Mouse (Mus musculus) limb, embryonic 14.5 days (tissue): ENCODE measurements around the gene Fam19a5. TPM values are rescaled to one million over a fixed set of nuclear protein-coding genes. Genes with fewer than 3 reads are reported as not detected.

Experiments used
- ATAC-seq: fragments of 200-750 bp; cut with Nextera tagmentation; 2 replicates; pipeline ENCODE4 v1.8.0; 2017; ENCODE audit warnings: low read depth, moderate number of reproducible peaks, moderate TSS enrichment; ENCODE audit not compliant: low FRiP score
- DNase-seq: peaks from one replicate; pipeline ENCODE4 v3.0.0-alpha.2; 2015; ENCODE audit warnings: low spot score
- H3K27ac ChIP-seq: fragments of 300-500 bp; sonication (generic); replicated peaks from 2 replicates; pipeline ENCODE4 v1.5.1; 2014; ENCODE audit warnings: low read depth, mild to moderate bottlenecking, low read length, moderate library complexity, mixed read lengths
- H3K27me3 ChIP-seq: fragments of 300-500 bp; sonication (generic); 2 replicates; pipeline ENCODE4 v1.6.1; 2014; ENCODE audit warnings: low read length, mixed read lengths; ENCODE audit not compliant: control insufficient read depth, insufficient read depth
- H3K36me3 ChIP-seq: fragments of 300-500 bp; sonication (generic); 2 replicates; pipeline ENCODE4 v1.6.1; 2014; ENCODE audit warnings: mild to moderate bottlenecking, low read length, moderate library complexity, mixed read lengths; ENCODE audit not compliant: control insufficient read depth, insufficient read depth
- H3K4me1 ChIP-seq: fragments of 300-500 bp; sonication (generic); 2 replicates; pipeline ENCODE4 v1.6.1; 2014; ENCODE audit warnings: antibody characterized with exemption, low read length, mixed read lengths; ENCODE audit not compliant: control insufficient read depth, insufficient read depth
- H3K4me2 ChIP-seq: fragments of 300-500 bp; sonication (generic); replicated peaks from 2 replicates; pipeline ENCODE4 v1.6.1; 2014; ENCODE audit warnings: low read depth, mild to moderate bottlenecking, low read length, moderate library complexity; ENCODE audit not compliant: severe bottlenecking
- H3K4me3 ChIP-seq: fragments of 300-500 bp; sonication (generic); replicated peaks from 2 replicates; pipeline ENCODE4 v1.5.1; 2014; ENCODE audit warnings: low read length
- H3K9ac ChIP-seq: fragments of 300-500 bp; sonication (generic); 2 replicates; pipeline ENCODE4 v1.6.1; 2014; ENCODE audit warnings: mild to moderate bottlenecking, low read depth, low read length, moderate library complexity; ENCODE audit not compliant: severe bottlenecking
- H3K9me3 ChIP-seq: fragments of 300-500 bp; sonication (generic); 2 replicates; pipeline ENCODE4 v1.6.1; 2016; ENCODE audit warnings: low read length; ENCODE audit not compliant: control insufficient read depth
- POLR2A ChIP-seq: fragments of 200-500 bp; IDR thresholded peaks from 2 replicates; pipeline ENCODE4 v1.8.0; 2012; ENCODE audit warnings: inconsistent platforms, mild to moderate bottlenecking, moderate library complexity, borderline replicate concordance; ENCODE audit not compliant: insufficient read depth, insufficient read length; ENCODE audit errors: extremely low read depth
- WGBS: fragments of 180-500 bp; shearing (Covaris S2); extraction: QIAGEN DNeasy Blood & Tissue Kit; methylation state at CpG from one replicate; pipeline ENCODE4 v1.1.7; 2014; 5-methylcytosine and 5-hydroxymethylcytosine counted together
- polyA plus RNA-seq, 2 experiments: library from polyadenylated mRNA; depleted of rRNA in 1 of 2; stranded (reverse) in 1 of 2; unstranded in 1 of 2; fragments of >200 nt; fragmentation: Nextera tagmentation in 1 of 2; extraction: Ambion mirVana in 1 of 2; gene quantifications; 2 replicates each; pipeline versions ENCODE4 v1.2.1 to v1.2.3; 2012 to 2014

The Fam19a5 gene
- polyA plus RNA-seq, 2 experiments: 4.8 to 8.4 TPM

DNA sequence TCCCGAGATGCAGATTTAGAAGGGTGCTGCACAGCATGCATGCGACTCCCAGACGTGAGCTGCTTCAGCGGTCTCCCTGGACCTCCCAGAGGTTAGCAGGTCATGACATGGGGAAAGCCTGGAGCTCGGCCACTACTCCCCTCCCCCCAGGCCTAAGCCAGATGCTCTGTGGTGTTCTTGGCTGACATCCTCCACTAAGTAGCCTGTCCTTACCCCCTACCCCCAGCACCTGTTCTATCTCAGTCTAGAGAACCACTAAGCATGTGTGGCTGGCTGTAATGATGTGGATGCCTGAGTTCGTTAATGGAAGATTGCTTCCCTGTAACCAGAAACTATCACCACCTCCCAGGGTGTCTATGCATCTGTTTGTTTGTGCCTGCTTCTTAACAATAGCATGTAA is 134.6 kb downstream of the Fam19a5 start:
- ATAC-seq (no peak), DNase-seq (no peak)
- 38% methylated on average over 6 of the region's 6 CpGs for WGBS
- H3K27ac ChIP-seq: no peak overlapping the region
- H3K4me3 ChIP-seq: no peak overlapping the region
- H3K4me1 ChIP-seq: no peaks in the 10 kb centered on the region
- H3K36me3 ChIP-seq: no peaks in the 10 kb centered on the region
- no peak for TF ChIP-seq POLR2A
- H3K27me3 ChIP-seq: no peaks in the 10 kb centered on the region
- no peak overlapping the region for H3K9ac ChIP-seq
- H3K9me3 ChIP-seq: no peaks in the 10 kb centered on the region
- no peak overlapping the region for H3K4me2 ChIP-seq

- 40% methylated on average over 3 of the region's 3 CpGs for WGBS
- ATAC-seq: no peak
- Histone ChIP-seq H3K9ac (no peak overlapping the region), H3K36me3 (no peaks in the 10 kb centered on the region), H3K4me1 (peaks cover 8% of the 10 kb centered on the region), H3K4me3 (no peak overlapping the region), H3K27me3 (no peaks in the 10 kb centered on the region), H3K9me3 (no peaks in the 10 kb centered on the region), H3K4me2 (no peak overlapping the region), H3K27ac (no peak overlapping the region)
- no peak for DNase-seq
- TF ChIP-seq POLR2A: no peak
Observed at GRCm38 (mm10) chr15:87682410-87682809, 138.3 kb downstream of the Fam19a5 start.

- H3K9ac ChIP-seq: no peak overlapping the region
- no peaks in the 10 kb centered on the region for H3K9me3 ChIP-seq
- DNase-seq (no peak), ATAC-seq (no peak)
- H3K27ac ChIP-seq: peak overlapping the region; percentile 53; the same call in 1 of the 2 replicates
- no peak overlapping the region for H3K4me3 ChIP-seq
- no peak for TF ChIP-seq POLR2A
- H3K4me2 ChIP-seq: no peak overlapping the region
- no peaks in the 10 kb centered on the region for H3K27me3 ChIP-seq
- 56% methylated on average over 10 of the region's 10 CpGs for WGBS
- H3K4me1 ChIP-seq: peaks cover 8% of the 10 kb centered on the region
- H3K36me3 ChIP-seq: no peaks in the 10 kb centered on the region
Observed at GRCm38 (mm10) chr15:87686415-87687040, 142.4 kb downstream of the Fam19a5 start.

- Histone ChIP-seq H3K4me2 (no peak overlapping the region), H3K4me3 (no peak overlapping the region), H3K9ac (no peak overlapping the region), H3K27me3 (no peaks in the 10 kb centered on the region), H3K9me3 (no peaks in the 10 kb centered on the region), H3K27ac (no peak overlapping the region), H3K4me1 (peaks cover 7% of the 10 kb centered on the region), H3K36me3 (no peaks in the 10 kb centered on the region)
- TF ChIP-seq POLR2A: no peak
- ATAC-seq (no peak), DNase-seq (no peak)
- WGBS: 59% methylated on average over 15 of the region's 15 CpGs
Observed at GRCm38 (mm10) chr15:87691271-87691955, 147.3 kb downstream of the Fam19a5 start.

DNA sequence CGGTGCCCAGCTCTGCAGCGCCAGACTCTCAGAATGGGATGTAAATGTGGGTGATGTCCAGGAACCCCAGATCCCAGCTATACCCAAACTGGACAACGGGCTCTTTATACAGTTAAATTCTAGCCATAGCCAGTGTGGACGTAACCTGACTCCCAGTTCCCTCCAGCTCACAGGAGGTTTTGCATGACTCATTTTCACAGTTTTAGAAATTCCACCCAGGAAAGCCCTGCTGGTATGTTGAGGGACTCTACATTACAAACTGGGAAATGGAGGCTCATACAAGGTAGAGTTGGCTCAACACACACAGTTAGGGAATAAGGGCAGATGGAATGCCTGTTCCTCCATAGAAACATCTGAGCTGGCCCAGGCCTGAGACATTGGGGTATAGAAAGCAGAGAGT is 147.9 kb downstream of the Fam19a5 start:
- no peaks in the 10 kb centered on the region for H3K27me3 ChIP-seq
- DNase-seq (no peak), ATAC-seq (no peak)
- WGBS: 68% methylated on average over 4 of the region's 4 CpGs
- H3K27ac ChIP-seq: no peak overlapping the region
- H3K36me3 ChIP-seq: no peaks in the 10 kb centered on the region
- 0 out of 2 replicates have a peak, but pooled peaks cover 3% of the 10 kb centered on the region for H3K4me1 ChIP-seq
- no peak overlapping the region for H3K9ac ChIP-seq
- no peak overlapping the region for H3K4me3 ChIP-seq
- no peak overlapping the region for H3K4me2 ChIP-seq
- H3K9me3 ChIP-seq: no peaks in the 10 kb centered on the region
- no peak for TF ChIP-seq POLR2A
